Mouse (Mus musculus): ENCODE results near the gene Ankrd65. TPM values are rescaled to one million over a fixed set of nuclear protein-coding genes. Genes with fewer than 3 reads are reported as not detected.
"Not testable (repeated sequence)": the region's sequence is repeated elsewhere in the genome, so short reads cannot be mapped to it uniquely, and the experiment has no call there.

Ankrd65 gene
- 0.38 and 0.46 TPM in 2 replicates for polyA plus RNA-seq (2014; fragmentation: Nextera tagmentation; extraction: Ambion mirVana)

GRCm38 (mm10) chr4:155790021-155790489 lies at the start of gene Ankrd65:
Ankrd65 (plus strand) TSS chr4:155790439.
- Histone ChIP-seq H3K4me1 (ENCODE audit: control insufficient read depth, insufficient read depth, low read length) (no peaks in the 10 kb centered on the region), H3K27me3 (ENCODE audit: control insufficient read depth, insufficient read depth, low read length) (no peaks in the 10 kb centered on the region), H3K9ac (replicated peaks; ENCODE audit: low read depth, low read length) (no peak within 1 kb of the TSS), H3K4me3 (ENCODE audit: low read depth, low read length) (no peak within 1 kb of the TSS), H3K27ac (ENCODE audit: low read length) (peak within 1 kb of the TSS; percentile 74; the same call in 1 of the 2 replicates), H3K9me3 (ENCODE audit: control insufficient read depth, low read depth, low read length) (no peaks in the 10 kb centered on the region), H3K36me3 (ENCODE audit: control insufficient read depth, insufficient read depth, low read length) (no peaks in the 10 kb centered on the region), H3K4me2 (replicated peaks; ENCODE audit: low read depth, low read length) (no peak within 1 kb of the TSS)
- ATAC-seq (ENCODE audit: insufficient number of reproducible peaks, insufficient read depth, low FRiP score, low read depth), result no peak
- 89% methylated on average over 3 of the region's 3 CpGs for WGBS

GRCm38 (mm10) chr4:155740681-155741080 lies 49.6 kb upstream of the Ankrd65 start:
- H3K27ac ChIP-seq (ENCODE audit: low read length); H3K4me2 ChIP-seq (replicated peaks; ENCODE audit: low read depth, low read length); H3K27me3 ChIP-seq (ENCODE audit: control insufficient read depth, insufficient read depth, low read length); H3K4me1 ChIP-seq (ENCODE audit: control insufficient read depth, insufficient read depth, low read length); H3K9me3 ChIP-seq (ENCODE audit: control insufficient read depth, low read depth, low read length); H3K9ac ChIP-seq (replicated peaks; ENCODE audit: low read depth, low read length); ATAC-seq (ENCODE audit: insufficient number of reproducible peaks, insufficient read depth, low FRiP score, low read depth); H3K4me3 ChIP-seq (ENCODE audit: low read depth, low read length): not testable (repeated sequence)
- 90% methylated on average over 10 of the region's 10 CpGs for WGBS
- peaks cover 36% of the 10 kb centered on the region for H3K36me3 ChIP-seq (ENCODE audit: control insufficient read depth, insufficient read depth, low read length)

DNA sequence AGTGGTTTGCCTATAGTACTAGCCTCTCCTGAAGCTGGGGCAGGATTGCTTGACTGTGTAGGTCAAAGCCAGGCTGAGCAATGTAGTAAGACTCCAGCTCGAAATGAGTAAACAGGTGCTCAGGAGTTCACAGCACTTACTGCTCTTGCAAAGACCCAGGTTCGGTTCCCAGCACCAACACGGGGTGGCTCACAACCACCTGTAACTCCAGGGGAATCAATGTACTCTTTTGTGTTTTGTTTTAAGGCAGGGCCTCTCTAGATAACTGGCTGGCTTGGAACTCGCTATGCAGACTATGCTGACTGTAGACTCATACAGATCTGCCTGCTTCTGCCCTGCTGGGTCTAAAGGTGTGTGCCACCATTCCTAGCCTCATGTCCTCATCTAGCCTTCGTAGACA lies 47.6 kb upstream of the Ankrd65 start:
- Histone ChIP-seq H3K36me3 (ENCODE audit: control insufficient read depth, insufficient read depth, low read length) (peaks cover 52% of the 10 kb centered on the region), H3K4me3 (ENCODE audit: low read depth, low read length) (no peak overlapping the region), H3K4me1 (ENCODE audit: control insufficient read depth, insufficient read depth, low read length) (no peaks in the 10 kb centered on the region), H3K4me2 (replicated peaks; ENCODE audit: low read depth, low read length) (no peak overlapping the region), H3K9me3 (ENCODE audit: control insufficient read depth, low read depth, low read length) (no peaks in the 10 kb centered on the region), H3K27me3 (ENCODE audit: control insufficient read depth, insufficient read depth, low read length) (no peaks in the 10 kb centered on the region), H3K27ac (ENCODE audit: low read length) (no peak overlapping the region), H3K9ac (replicated peaks; ENCODE audit: low read depth, low read length) (no peak overlapping the region)
- ATAC-seq (ENCODE audit: insufficient number of reproducible peaks, insufficient read depth, low FRiP score, low read depth), result no peak
- 92% methylated on average over 5 of the region's 5 CpGs for WGBS

DNA sequence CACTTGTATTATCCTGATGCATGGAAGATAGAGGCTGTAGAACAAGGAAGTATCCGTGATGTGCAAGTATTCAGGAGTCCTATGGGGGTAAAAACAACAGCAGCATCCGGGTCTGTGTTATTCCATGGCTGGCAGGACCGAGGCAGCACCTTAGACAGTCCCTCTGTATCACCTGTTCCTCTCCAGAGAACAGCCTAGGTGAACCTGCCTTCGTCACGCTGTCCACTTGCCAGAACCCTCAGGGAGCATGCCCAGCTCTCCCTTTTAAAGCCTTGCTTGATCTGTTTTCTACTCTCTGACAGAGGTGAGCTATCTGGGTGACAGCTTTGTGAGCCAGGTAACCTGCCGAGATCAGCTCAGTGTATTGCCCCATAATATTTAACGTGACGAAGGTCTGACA lies 45.8 kb upstream of the Ankrd65 start:
- Histone ChIP-seq H3K9me3 (ENCODE audit: control insufficient read depth, low read depth, low read length) (no peaks in the 10 kb centered on the region), H3K9ac (replicated peaks; ENCODE audit: low read depth, low read length) (no peak overlapping the region), H3K27me3 (ENCODE audit: control insufficient read depth, insufficient read depth, low read length) (no peaks in the 10 kb centered on the region), H3K27ac (ENCODE audit: low read length) (no peak overlapping the region), H3K4me3 (ENCODE audit: low read depth, low read length) (no peak overlapping the region), H3K4me1 (ENCODE audit: control insufficient read depth, insufficient read depth, low read length) (no peaks in the 10 kb centered on the region), H3K36me3 (ENCODE audit: control insufficient read depth, insufficient read depth, low read length) (peaks cover 69% of the 10 kb centered on the region), H3K4me2 (replicated peaks; ENCODE audit: low read depth, low read length) (no peak overlapping the region)
- ATAC-seq (ENCODE audit: insufficient number of reproducible peaks, insufficient read depth, low FRiP score, low read depth), result no peak
- WGBS, result 93% methylated on average over 8 of the region's 8 CpGs

DNA sequence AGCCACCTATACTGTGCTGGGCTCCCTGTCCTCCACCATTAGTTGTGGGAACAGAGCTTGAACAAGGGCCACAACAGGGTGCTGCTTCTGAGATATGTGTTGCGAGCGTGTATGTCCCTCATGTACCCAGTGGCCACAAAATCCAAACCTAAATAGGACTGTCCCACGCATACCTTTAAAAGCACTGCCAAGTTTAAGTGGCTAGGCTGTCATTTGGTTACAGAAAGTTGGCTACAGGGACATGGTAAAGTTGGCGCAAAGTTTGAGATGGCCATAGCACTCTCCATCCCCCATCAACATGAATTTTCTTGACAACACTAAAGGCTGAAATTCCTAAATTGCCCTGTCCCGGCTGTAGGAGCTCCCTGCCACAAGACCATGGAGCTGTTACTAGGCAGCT lies 45.1 kb upstream of the Ankrd65 start:
- Histone ChIP-seq H3K4me2 (replicated peaks; ENCODE audit: low read depth, low read length) (no peak overlapping the region), H3K36me3 (ENCODE audit: control insufficient read depth, insufficient read depth, low read length) (peaks cover 76% of the 10 kb centered on the region), H3K9ac (replicated peaks; ENCODE audit: low read depth, low read length) (no peak overlapping the region), H3K9me3 (ENCODE audit: control insufficient read depth, low read depth, low read length) (no peaks in the 10 kb centered on the region), H3K4me1 (ENCODE audit: control insufficient read depth, insufficient read depth, low read length) (no peaks in the 10 kb centered on the region), H3K27me3 (ENCODE audit: control insufficient read depth, insufficient read depth, low read length) (no peaks in the 10 kb centered on the region), H3K27ac (ENCODE audit: low read length) (no peak overlapping the region), H3K4me3 (ENCODE audit: low read depth, low read length) (no peak overlapping the region)
- ATAC-seq (ENCODE audit: insufficient number of reproducible peaks, insufficient read depth, low FRiP score, low read depth), result no peak
- 91% methylated on average over 5 of the region's 5 CpGs for WGBS

GRCm38 (mm10) chr4:155746036-155746548 lies 44.1 kb upstream of the Ankrd65 start:
- Histone ChIP-seq H3K36me3 (ENCODE audit: control insufficient read depth, insufficient read depth, low read length) (peaks cover 82% of the 10 kb centered on the region), H3K27me3 (ENCODE audit: control insufficient read depth, insufficient read depth, low read length) (no peaks in the 10 kb centered on the region), H3K9me3 (ENCODE audit: control insufficient read depth, low read depth, low read length) (no peaks in the 10 kb centered on the region), H3K27ac (ENCODE audit: low read length) (no peak overlapping the region), H3K4me2 (replicated peaks; ENCODE audit: low read depth, low read length) (no peak overlapping the region), H3K9ac (replicated peaks; ENCODE audit: low read depth, low read length) (no peak overlapping the region), H3K4me3 (ENCODE audit: low read depth, low read length) (no peak overlapping the region), H3K4me1 (ENCODE audit: control insufficient read depth, insufficient read depth, low read length) (no peaks in the 10 kb centered on the region)
- WGBS, result 87% methylated on average over 8 of the region's 8 CpGs
- no peak for ATAC-seq (ENCODE audit: insufficient number of reproducible peaks, insufficient read depth, low FRiP score, low read depth)

- H3K4me2 ChIP-seq (replicated peaks; ENCODE audit: low read depth, low read length), result no peak overlapping the region
- H3K4me1 ChIP-seq (ENCODE audit: control insufficient read depth, insufficient read depth, low read length), result no peaks in the 10 kb centered on the region
- ATAC-seq (ENCODE audit: insufficient number of reproducible peaks, insufficient read depth, low FRiP score, low read depth), result no peak
- no peaks in the 10 kb centered on the region for H3K9me3 ChIP-seq (ENCODE audit: control insufficient read depth, low read depth, low read length)
- peaks cover 82% of the 10 kb centered on the region for H3K36me3 ChIP-seq (ENCODE audit: control insufficient read depth, insufficient read depth, low read length)
- no peak overlapping the region for H3K4me3 ChIP-seq (ENCODE audit: low read depth, low read length)
- no peaks in the 10 kb centered on the region for H3K27me3 ChIP-seq (ENCODE audit: control insufficient read depth, insufficient read depth, low read length)
- no peak overlapping the region for H3K9ac ChIP-seq (replicated peaks; ENCODE audit: low read depth, low read length)
- H3K27ac ChIP-seq (ENCODE audit: low read length), result no peak overlapping the region
- WGBS, result 87% methylated on average over 17 of the region's 17 CpGs
Measured at GRCm38 (mm10) chr4:155746575-155747490, 43.4 kb upstream of the Ankrd65 start.

- Histone ChIP-seq H3K9ac (replicated peaks; ENCODE audit: low read depth, low read length) (no peak overlapping the region), H3K27me3 (ENCODE audit: control insufficient read depth, insufficient read depth, low read length) (no peaks in the 10 kb centered on the region), H3K4me1 (ENCODE audit: control insufficient read depth, insufficient read depth, low read length) (peaks cover 16% of the 10 kb centered on the region), H3K4me2 (replicated peaks; ENCODE audit: low read depth, low read length) (no peak overlapping the region), H3K4me3 (ENCODE audit: low read depth, low read length) (no peak overlapping the region), H3K9me3 (ENCODE audit: control insufficient read depth, low read depth, low read length) (no peaks in the 10 kb centered on the region), H3K27ac (ENCODE audit: low read length) (no peak overlapping the region), H3K36me3 (ENCODE audit: control insufficient read depth, insufficient read depth, low read length) (peaks cover 48% of the 10 kb centered on the region)
- no peak for ATAC-seq (ENCODE audit: insufficient number of reproducible peaks, insufficient read depth, low FRiP score, low read depth)
- 92% methylated on average over 12 of the region's 12 CpGs for WGBS
Measured at GRCm38 (mm10) chr4:155757011-155757410, 33.2 kb upstream of the Ankrd65 start.
